Mouse (Mus musculus) right cerebral cortex, postnatal 25 days (tissue): ENCODE measurements around the gene Hey2.

ENCODE experiments used
- DNase-seq: peaks from one replicate; pipeline ENCODE4 v3.0.0; 2022

Gene Hey2

DNA sequence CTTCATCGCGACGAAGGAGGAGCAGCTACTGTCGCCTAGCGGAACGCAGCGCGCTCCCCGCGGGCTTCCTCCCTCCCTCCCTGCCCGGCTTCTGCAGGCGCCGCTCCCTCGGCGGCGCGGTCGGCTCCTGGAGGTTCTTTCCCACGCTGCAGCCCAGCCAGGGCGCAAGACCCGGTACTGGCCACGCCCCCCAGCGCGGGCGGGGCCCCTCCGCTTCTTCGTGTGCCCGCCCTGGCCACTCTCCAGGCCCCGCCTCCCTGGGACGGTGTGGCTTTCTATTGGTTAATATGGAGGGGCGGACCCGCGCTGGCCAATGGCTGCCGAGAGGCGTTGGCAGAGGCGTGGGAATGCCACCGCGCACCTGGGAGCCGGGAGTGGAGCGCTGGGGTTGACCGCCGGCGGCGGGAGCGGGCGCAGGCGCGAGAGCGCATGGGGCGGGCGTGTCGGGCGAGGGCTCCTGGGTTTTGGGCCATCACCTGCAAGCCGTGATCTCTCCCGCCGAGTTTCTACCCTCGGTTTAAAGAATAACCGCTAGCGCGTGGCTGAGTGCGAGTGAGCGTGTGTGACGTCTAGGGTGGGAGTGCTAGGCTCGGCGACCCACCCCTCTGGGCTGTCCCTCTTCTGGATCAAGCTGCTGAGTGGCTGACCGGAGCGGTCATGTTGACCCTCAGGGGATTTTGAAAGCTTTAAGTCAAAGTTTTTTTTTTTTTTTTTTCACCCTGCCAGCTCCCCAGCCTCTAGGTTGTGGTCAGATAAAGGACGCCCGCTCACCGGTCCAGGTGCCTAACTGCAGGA is at the start of gene Hey2:
TSS of gene Hey2 (minus strand) at position 159 of the 795 bp plus-strand sequence.
- DNase-seq = peak; percentile 98

DNA sequence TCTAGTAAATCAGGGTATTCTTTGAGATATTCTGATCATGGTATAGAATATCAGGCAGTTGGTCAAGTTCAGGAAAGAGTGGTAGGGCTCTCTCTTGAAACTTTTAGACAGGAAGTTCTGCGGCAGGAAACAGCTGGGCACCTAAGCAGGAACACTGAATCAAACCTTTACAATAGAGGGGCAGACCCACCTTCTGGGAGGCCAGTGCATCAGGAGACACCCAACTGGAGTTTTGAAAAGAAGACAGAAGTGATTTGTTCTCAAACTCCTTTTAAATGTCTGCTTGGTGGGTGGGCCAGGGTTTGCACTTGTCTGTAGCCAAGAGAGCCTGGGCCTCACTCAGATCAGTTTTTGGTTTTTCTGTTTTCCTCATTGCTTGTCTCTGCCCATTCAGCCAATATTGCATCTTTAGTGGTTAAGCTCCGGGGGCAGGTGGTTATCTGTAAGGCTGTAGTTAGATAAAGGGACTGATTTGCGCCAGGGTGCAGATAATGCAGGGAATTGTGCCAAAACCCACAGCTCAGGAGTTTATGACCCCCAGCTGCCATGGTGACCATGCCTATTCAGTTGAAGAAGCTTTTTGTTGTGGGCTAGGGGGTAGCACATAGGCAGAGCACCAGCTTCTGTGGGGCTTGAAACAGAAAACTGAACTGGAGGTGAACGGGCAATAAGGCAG is 40.6 kb upstream of the Hey2 start:
- no peak for DNase-seq

DNA sequence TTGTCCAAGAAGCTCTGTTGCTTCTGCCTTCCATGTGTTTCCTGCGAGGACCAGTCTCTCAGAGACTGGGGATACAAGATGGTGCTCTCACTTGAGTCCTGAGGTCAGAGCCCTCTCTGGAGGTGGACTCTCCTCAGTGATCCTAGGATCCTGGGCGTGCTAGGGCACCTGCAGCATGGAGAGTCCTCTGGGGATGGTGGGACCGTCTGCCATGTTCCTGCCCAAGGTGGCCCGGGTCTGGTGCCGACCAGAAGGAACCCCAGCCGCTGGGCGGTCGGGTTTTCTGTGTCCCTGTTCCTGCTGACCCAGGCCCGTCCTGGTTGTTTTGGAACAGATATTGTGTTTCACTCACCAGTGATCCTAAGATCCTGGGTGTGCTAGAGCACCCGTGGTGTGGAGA is 38.5 kb upstream of the Hey2 start:
- DNase-seq = no peak

DNA sequence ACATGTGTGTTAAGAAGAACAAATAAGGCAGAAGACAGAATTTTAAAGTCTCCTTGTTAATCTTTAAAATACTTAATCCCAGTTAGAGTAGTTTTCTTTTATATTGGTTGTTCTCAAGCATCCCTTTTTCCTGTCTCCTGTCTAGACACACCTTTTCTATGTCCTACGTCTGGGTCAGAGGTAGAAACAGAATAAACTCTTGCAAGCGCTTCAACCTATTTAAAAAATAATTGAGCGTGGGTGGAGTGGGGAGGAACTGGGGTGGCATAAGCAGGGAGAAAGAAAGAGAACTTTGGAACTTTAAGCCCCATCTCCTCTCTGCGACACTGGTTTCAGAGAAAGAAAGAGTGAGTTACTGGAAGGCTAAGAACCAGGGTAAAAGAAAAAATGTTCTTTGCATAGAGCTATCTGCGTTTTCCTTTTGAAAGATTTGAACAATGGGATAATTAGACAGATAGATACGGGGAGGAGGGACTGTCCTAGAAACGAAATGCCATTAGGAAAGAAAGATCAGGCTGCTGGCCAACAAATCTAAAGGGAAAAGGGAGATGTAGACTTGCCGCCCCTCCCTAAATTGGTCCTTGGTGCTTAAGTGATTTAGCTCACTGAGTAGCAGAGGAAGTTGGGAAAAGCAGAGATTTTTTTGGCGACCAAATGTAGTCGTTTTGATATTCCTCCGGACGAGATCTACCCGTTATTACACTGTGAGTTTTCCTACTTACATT is 2.7 kb upstream of the Hey2 start:
- no peak for DNase-seq

DNA sequence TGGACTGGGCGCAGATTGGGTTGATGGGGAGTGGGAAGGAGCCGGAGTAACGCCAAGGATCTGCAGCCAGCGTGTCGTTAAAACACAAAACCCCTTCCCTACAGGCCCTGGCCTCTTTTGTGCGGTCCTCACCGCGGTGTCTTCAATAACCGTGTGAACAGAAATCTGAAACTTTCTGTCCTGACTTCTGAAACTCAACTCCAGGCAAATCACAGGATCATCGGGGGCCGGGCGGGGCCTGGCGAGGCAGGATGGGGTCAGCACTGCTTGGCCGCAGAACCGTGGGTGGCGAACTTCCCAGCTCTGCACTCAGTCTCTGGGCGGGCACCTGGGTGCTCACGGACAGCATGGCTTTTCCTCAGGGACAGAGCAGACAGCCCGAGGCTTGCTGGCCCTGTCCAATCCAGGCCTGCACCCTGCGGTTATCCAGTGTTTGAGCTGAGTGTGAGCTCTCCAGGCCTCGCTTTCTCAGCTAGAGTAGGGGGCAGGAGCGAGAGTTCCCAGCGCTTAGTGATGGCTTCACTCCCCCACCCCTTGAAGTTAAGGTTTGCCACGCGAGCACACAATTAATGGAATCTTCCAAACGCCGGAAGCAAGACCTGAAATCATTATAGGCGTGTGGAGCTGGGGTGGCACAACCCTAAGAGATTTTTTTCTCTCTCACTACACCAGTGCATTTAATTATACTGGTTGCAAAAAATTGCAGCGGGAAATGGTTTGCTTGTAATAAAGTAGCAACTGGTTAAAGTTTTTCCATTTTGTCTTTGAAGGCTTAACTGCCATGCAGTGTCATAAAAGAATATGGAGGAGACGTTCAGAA is 1.8 kb upstream of the Hey2 start:
- DNase-seq = peak; percentile 8

DNA sequence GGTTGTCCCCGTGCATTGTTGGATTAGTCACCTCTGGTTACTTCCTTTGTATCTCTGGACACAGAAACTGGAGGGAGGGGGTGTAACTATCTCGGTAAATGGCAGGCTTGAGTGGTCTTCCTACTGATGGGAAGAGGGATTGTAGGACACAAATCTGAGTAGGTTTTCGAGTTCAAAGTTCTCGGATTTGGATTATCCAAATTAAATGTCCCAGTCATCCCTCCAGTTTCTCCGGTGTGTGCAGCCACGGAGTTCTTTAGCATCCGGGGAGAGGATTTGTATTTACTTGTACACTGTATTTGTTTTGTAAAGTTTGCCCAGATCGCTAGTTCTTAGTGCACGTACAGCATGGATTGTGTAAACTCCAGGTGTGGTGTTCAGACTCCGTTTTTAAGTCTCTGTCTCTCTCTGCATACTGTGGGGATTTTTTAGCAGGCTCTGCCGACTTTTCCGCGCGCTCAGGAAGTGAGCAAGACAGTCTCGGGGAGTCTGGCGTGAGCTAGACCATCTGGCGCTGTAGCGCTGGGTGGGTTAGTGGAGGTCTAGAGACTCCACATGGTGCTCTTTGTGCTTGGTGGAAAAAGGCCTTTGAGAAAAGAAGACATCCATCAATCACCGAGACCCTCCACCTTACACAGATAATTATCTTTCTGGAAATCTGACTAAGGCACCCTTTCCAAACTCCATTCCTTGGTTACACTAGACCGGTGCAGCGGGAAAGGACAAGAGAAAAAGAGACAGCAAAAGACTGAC is 1.0 kb upstream of the Hey2 start:
- DNase-seq = peak; percentile 47

DNA sequence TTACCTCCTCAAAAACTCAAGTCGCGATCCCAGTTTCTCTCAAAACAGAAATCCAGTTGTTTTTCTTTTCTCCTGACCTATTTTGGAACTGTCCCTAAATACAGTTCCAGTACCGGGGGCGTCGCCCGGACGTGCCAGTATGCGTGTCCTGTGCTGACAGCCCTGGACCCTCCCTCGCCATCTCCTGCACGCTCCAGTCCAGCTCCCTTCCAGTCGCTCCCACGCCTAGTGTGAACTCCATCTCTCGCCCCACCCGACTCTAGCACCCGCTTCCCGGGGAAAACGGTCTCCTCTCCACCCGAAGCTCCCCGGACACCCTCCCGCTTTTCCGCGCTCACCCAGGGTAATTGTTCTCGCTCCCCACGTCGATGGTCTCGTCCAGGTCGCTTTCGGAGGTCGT is 373 bp downstream of the Hey2 start:
- no peak for DNase-seq

DNA sequence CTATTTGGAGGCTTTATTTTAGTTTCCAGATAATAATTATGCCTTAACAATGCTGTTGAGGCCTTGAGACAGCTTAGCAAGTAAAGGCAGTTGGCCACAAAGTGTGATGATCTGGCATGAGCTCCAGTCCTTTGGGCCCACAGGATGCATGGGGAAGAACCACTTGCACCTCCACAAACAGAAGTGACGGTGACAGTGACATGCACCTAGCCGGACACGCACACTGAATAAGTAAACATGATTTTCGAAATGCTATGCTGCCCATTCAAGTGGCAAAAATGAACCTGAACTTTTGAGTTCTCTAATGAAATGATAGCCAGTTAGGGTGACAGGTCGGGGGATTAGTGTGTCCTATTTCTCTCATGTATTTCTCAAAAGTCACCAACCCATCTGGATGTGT is 1.8 kb downstream of the Hey2 start:
- no peak for DNase-seq

DNA sequence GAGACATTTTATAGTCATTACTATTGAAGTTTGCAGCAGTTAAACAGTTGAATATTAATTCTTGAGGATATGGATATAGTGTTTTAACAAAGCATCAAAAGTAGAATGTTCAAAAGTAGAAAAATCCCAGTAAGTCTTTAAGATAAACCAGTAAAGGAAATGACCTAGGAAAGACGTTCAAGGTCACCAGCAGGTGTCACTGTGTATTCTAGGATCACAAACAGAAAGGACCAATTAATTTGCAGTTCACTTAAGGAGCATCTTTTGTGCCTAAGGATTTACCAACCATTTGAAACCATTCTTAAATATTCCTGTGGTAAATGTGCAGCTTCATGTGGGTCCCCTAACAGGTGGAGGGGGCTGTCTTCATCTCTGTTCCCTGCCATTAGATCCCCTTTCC is 4.4 kb downstream of the Hey2 start:
- no peak for DNase-seq

DNA sequence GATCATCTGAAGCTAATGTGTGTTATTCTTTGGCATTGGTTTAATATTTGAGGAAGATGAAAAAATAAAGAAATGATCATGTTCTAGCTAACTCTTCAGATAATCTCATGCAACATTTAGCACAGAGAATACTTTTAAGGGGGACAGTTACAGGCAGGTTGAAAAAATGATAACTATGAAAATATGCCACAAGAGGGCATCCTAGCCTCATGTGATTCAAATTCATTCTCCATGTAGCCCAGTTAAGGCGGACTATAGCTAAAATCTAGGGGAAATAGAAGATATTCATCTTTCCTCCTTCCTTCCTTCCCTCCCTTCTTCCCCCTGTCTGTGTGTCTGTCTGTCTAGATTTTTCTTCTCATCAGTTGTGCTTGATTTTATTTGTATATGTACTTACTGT is 17.6 kb downstream of the Hey2 start:
- DNase-seq = no peak

DNA sequence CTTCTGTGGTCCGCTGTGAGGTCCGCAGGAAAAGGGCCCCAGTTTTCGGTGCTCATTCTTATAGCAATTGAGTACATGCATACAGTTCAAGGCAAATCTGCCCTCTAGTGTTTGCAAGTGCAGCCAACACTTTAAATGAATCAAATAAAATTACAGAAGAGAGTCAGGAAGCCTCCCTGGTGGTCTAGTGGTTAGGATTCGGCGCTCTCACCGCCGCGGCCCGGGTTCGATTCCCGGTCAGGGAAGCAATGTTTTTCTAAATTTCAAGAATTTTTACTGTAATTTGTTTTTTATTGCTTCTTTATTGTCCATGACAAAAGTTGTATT is 31.7 kb downstream of the Hey2 start:
- peak; percentile 75 for DNase-seq

DNA sequence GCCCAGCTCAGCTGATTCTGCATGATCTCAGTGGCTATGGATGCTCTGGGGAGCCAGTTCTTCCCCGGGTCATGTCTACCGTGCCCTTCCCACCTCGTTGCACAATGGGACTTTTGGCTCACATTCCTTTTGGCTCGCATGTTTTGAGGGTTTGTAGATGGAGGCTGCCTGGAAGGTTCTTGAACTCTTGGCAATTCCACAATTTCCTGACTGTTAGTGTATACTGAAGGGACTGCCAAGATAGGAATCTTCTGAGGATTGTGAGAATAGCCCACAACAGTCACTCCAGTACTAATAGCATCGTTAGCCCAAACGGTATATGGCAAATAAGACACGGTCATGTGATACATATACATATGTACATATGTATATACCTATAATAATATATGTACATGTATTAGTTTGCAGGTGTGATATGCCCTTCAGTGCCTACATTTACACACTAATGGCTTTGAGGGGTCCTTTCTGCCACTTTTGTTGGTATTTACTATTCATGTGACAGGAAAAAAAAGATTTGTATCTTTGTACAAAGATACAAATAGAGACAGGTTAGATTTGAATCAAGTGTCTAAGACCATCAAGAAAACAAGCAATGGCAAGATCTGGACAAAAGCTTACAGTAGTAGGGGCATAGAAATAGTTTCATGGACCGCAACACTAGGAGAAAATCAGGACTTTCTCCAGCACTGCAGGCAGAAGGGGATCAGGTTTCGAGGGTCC is 32.2 kb downstream of the Hey2 start:
- no peak for DNase-seq

DNA sequence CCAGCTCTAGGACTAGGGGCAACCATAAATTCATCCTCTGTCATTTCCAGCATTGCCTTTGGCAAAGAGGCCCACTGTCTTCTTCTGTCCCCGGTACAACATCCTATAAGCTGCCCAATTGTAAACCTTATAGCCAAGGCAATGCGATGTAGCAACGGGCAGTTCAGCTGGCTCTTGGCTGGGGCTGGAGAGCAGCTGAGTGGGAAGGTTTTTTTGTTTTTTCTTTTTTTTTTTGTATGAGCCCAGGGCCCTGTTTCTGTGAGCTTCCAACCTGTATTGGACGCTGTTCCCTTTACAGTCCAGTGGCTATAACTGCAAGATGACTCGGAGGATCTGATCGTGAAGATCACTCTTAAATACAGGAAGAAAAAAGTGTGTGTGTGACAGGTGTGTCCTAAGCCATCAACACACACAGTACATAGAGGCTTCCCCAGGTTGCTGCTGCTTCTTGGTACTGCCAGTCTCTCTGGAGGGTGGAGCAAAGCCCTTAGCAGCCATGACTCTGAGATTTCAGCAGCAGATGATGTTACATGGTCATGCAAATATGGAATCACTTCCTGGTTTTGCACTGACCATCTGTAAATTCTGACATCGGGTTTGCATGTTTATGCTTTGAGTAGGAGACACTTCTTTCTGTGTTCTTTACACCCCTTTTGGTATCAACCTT is 38.9 kb downstream of the Hey2 start:
- DNase-seq = no peak

DNA sequence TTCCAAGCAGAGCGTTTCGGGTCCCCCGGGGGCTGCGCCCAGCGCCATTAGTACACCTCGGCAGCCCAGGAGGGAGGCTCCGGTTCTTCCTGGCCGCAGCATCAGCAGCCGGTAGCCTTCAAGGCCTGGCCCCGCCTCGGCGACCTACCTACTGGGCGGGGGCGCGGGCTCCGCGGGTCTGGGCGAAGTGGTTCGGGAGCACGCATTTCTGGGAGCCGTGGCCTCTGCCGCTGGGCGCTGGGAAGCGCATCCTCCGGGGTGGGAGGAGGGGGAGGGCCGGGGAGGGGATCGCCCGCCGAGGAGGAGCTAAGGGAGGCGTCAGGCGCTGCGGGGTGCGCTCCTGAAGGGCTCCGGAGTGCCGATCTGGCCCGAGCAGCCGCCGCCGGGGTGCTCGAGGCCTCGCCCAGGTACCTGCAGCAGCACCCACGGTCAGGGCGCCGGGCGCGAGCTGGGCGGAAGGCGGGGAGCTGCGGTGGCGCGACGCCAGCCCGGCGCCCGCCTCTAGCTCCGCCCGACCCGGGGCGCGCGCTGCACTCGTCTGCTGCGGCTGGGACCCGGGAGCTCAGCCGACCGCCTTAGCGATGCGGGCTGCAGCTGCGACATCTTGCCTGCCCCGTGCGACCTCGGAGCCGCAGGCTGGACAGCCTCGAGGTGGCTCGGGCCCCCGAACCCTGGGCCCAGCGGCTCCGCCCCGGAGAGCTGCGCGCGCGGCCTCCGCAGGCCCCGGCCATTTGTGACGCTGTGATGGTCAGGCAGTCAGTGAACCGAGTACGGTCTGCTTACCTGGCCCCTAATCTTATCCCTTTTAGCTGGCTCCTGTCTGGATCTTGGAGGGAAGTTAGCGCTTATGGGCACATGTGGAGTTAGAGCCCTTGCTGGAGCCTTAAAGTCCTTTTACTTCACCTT is 39.7 kb downstream of the Hey2 start, which contains the start of gene Ncoa7:
TSS of gene Ncoa7 (minus strand) at position 646 of the 906 bp plus-strand sequence.
- peak; percentile 87 for DNase-seq

DNA sequence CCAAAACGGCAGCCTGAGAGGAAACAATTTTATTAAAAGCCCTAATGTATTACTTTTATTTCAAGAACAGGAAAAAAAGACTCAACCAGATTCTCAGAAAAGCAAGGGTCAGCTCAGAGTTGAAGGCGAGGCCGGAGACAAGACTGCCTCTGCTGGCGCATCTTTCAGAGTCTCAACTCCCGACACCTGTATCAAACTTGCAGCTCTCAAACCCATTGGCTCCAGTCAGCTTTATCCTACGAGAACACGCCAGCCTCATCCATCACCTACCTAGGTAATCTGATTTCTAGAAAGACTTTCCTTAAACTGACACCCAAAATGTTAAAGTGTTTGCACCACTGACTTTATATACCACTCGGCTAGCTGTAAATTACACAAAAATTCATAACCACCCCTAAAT is 40.6 kb downstream of the Hey2 start:
- no peak for DNase-seq

DNA sequence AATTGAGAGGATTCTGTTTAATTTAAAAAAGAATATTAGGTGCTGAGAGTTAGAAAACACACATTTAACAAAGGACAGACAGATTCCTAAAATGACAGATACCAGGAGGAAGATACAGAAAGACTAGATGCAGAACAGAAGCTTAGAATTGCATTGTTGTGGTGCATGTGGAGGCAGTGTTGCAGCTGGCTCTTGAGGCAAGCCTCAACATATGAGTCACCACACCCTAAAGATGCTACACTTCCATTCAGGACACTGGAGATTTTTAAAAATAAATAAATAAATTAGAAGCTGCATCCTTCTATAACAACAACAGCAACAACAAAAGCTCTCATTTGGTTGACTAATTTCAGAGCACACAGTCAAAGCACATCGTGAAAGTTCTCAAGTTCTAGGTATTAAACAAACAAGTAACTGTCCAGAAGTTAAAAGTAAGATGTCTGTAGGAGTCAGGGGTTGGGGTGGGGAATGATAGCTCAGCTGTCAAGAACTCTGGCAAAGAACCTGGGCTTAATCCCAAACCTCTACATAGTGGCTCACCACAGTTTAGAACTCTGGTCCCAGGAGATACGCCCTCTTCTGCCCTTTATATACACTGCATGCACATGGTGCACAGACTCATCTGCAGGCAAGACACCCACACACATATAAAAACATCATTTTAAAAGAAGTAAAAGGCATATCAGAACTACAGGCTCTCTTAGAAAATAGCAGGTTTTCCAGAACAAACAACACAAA is 42.7 kb downstream of the Hey2 start:
- no peak for DNase-seq

DNA sequence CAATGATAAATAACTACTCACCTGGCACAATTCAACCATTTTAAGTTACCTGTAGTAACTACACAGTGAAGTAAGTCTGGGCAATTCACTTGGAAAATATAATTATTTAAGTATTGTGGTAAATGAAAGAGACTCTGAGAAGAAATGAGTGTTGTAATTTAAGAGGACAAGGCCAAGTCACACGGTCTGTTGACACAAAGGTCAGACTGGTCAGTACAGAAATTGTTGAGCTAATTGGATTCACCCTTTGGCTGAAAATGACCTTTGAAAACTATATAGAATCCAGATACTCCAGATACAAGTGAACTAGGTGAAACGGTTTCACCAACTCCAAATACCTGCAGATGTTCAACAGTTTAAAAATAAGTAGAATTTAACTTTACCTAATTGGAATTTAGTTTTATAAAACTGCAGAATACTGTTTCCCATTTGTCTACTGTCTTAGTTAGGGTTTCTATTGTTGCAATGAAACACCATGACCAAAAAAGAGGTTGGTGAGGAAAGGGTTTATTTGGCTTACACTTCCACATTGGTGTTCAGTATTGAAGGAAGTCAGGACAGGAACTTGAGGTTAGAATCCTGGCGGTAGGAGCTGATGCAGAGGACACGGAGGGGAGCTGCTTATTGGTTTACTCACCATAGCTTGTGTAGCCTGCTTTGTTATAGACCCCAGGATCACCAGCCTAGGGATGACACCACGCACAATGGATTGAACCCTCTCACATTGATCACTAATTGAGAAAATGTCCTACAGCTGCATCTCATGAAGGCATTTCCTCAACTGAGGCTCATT is 45.9 kb downstream of the Hey2 start:
- DNase-seq = no peak

DNA sequence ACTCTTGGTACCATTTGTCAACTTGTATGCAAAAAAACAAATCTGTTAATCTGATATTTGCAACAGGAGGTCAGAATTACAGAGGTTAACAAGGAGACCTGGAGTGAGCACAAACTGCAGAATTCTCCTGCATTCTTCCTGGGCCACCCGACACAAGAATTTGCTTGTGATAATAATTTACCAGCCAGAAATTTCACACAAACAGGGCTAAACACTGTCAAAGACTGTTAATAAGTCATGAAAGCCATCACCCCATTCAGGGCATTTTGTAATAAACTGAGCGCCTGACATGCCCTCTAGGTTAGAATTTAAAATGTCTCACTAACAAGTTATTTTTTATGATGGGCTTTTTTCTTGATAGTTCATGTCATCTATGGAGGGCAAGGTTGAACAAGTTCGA is 51.6 kb downstream of the Hey2 start:
- DNase-seq = no peak
